Comparison of ENCODE assay signal across 8 mouse cellular contexts in the genomic region with DNA sequence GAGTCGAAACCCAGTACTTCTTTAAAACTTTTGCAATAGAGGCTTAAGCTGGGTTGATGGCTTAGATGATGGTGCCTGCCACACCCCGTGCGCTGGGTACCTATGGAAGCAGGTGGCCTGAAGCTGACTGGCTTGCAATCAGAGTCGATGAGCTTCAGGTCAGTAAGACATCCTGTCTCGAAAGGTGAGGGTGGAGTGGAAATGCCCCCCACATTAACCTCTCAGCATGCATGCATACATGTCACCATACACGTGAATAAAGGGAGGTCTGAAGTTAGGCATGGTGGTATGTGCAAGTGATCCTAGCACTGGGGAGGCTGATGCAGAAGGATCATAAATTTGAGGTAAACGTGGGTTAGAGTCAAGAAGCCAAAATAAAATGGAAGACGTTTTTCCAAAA. TPM values are rescaled to one million over a fixed set of nuclear protein-coding genes. Genes with fewer than 3 reads are reported as not detected.
DNase-seq lines count a peak whose midpoint lies in the region; ATAC-seq lines count a peak whose summit lies in the region.

No protein-coding gene starts in this region.

- peaks cover 24% of the 10 kb centered on the region for H3K4me1 ChIP-seq in lung, embryonic 16.5 days (replicated peaks; ENCODE audit: control insufficient read depth, insufficient read depth, low read length)
- H3K4me1 ChIP-seq in limb, embryonic 11.5 days (ENCODE audit: control insufficient read depth, insufficient read depth, low read length) = no peaks in the 10 kb centered on the region
- peaks cover 21% of the 10 kb centered on the region for H3K4me1 ChIP-seq in neural tube, embryonic 14.5 days (ENCODE audit: control insufficient read depth, insufficient read depth, low read length)

- DNase-seq in cerebellum, adult 9-10 months = peak; percentile 57
- no peak for DNase-seq in cerebellum, postnatal 36 days
- DNase-seq in lung, postnatal 36 days = no peak
- no peak for DNase-seq in limb, embryonic 11.5 days (ENCODE audit: low spot score)
- no peak for DNase-seq in adrenal gland, postnatal 25 days
- no peak for DNase-seq in left cerebral cortex, postnatal 4 days

- peak overlapping the region; percentile 82 for H3K4me2 ChIP-seq in lung, embryonic 16.5 days (ENCODE audit: low read depth, low read length)
- H3K4me2 ChIP-seq in limb, embryonic 11.5 days (ENCODE audit: low read depth, severe bottlenecking) = peak overlapping the region; percentile 73; the same call in 1 of the 2 replicates
- peak overlapping the region; percentile 64 for H3K4me2 ChIP-seq in neural tube, embryonic 14.5 days (ENCODE audit: low read depth, low read length)

- WGBS in lung, embryonic 16.5 days = 82% methylated on average over 8 of the region's 8 CpGs
- 84% methylated on average over 8 of the region's 8 CpGs for WGBS in limb, embryonic 11.5 days
- 83% methylated on average over 8 of the region's 8 CpGs for WGBS in neural tube, embryonic 14.5 days

- no peak for ATAC-seq in lung, embryonic 16.5 days (ENCODE audit: low read depth)
- no peak for ATAC-seq in limb, embryonic 11.5 days (ENCODE audit: insufficient number of reproducible peaks, low FRiP score, low TSS enrichment, low read depth)
- ATAC-seq in neural tube, embryonic 14.5 days (ENCODE audit: low read depth) = no peak

- H3K27ac ChIP-seq in lung, embryonic 16.5 days (ENCODE audit: low read length) = no peak overlapping the region
- no peak overlapping the region for H3K27ac ChIP-seq in limb, embryonic 11.5 days (replicated peaks; ENCODE audit: low read depth, low read length)
- no peak overlapping the region for H3K27ac ChIP-seq in neural tube, embryonic 14.5 days (ENCODE audit: low read depth, low read length)

- H3K36me3 ChIP-seq in lung, embryonic 16.5 days (ENCODE audit: control insufficient read depth, insufficient read depth, low read length) = peaks cover 10% of the 10 kb centered on the region
- peaks cover 6% of the 10 kb centered on the region for H3K36me3 ChIP-seq in limb, embryonic 11.5 days (ENCODE audit: control insufficient read depth, insufficient read depth, low read length)
- H3K36me3 ChIP-seq in neural tube, embryonic 14.5 days (ENCODE audit: control insufficient read depth, insufficient read depth, low read length) = peaks cover 17% of the 10 kb centered on the region

- H3K27me3 ChIP-seq in lung, embryonic 16.5 days (ENCODE audit: control insufficient read depth, insufficient read depth, low read depth, low read length) = no peaks in the 10 kb centered on the region
- no peaks in the 10 kb centered on the region for H3K27me3 ChIP-seq in limb, embryonic 11.5 days (ENCODE audit: control insufficient read depth, insufficient read depth, low read length)
- H3K27me3 ChIP-seq in neural tube, embryonic 14.5 days (ENCODE audit: control insufficient read depth, insufficient read depth, low read length) = no peaks in the 10 kb centered on the region

- H3K9ac ChIP-seq in lung, embryonic 16.5 days (ENCODE audit: low read length) = peak overlapping the region; percentile 13; the same call in 1 of the 2 replicates
- peak overlapping the region; percentile 12 for H3K9ac ChIP-seq in limb, embryonic 11.5 days (ENCODE audit: low read length)
- H3K9ac ChIP-seq in neural tube, embryonic 14.5 days (replicated peaks; ENCODE audit: low read depth, low read length) = no peak overlapping the region

- intact Hi-C loops in left cerebral cortex, postnatal 4 days (cut with DNase I) = no loop called here

- H3K4me3 ChIP-seq in lung, embryonic 16.5 days (ENCODE audit: low read length) = no peak overlapping the region
- no peak overlapping the region for H3K4me3 ChIP-seq in limb, embryonic 11.5 days (ENCODE audit: low read depth, low read length)
- H3K4me3 ChIP-seq in neural tube, embryonic 14.5 days (ENCODE audit: low read depth, low read length) = no peak overlapping the region

- H3K9me3 ChIP-seq in lung, embryonic 16.5 days (ENCODE audit: control insufficient read depth, low read length) = no peaks in the 10 kb centered on the region
- H3K9me3 ChIP-seq in limb, embryonic 11.5 days (ENCODE audit: control insufficient read depth, low read length) = no peaks in the 10 kb centered on the region
- H3K9me3 ChIP-seq in neural tube, embryonic 14.5 days (ENCODE audit: control insufficient read depth, low read length) = no peaks in the 10 kb centered on the region

RNA-seq across cellular contexts. Expression of gene Atp5g2, which starts 2.6 kb away (rescaled TPM):
- polyA plus RNA-seq in lung, embryonic 16.5 days (2015; fragmentation: Nextera tagmentation; extraction: Ambion mirVana) = 73.6 and 76.2 TPM in 2 replicates
- polyA plus RNA-seq in limb, embryonic 11.5 days (2014; fragmentation: Nextera tagmentation; extraction: Ambion mirVana) = 63.9 and 73.3 TPM in 2 replicates
- polyA plus RNA-seq in neural tube, embryonic 14.5 days (2014; fragmentation: Nextera tagmentation; extraction: Ambion mirVana) = 44.6 and 47.5 TPM in 2 replicates
- total RNA-seq in adrenal gland, postnatal 25 days (2021) = 13.8 and 32.0 TPM in 2 replicates
- 10 to 100 TPM; 13.4 to 14.1 TPM for total RNA-seq in left cerebral cortex, postnatal 4 days (2021)

RNA-seq across cellular contexts. Expression of gene Atf7, which starts 44.3 kb away (rescaled TPM):
- 43.5 and 50.0 TPM in 2 replicates for polyA plus RNA-seq in lung, embryonic 16.5 days (2015; fragmentation: Nextera tagmentation; extraction: Ambion mirVana)
- 19.7 and 22.4 TPM in 2 replicates for polyA plus RNA-seq in limb, embryonic 11.5 days (2014; fragmentation: Nextera tagmentation; extraction: Ambion mirVana)
- polyA plus RNA-seq in neural tube, embryonic 14.5 days (2014; fragmentation: Nextera tagmentation; extraction: Ambion mirVana) = 13.3 and 16.2 TPM in 2 replicates
- total RNA-seq in adrenal gland, postnatal 25 days (2021) = 78.0 and 81.1 TPM in 2 replicates
- 10 to 100 TPM; 41.7 to 46.1 TPM for total RNA-seq in left cerebral cortex, postnatal 4 days (2021)

RNA-seq across cellular contexts. Expression of gene Gm28047, which starts 44.7 kb away (rescaled TPM):
- not detected in 2 replicates for polyA plus RNA-seq in lung, embryonic 16.5 days (2015; fragmentation: Nextera tagmentation; extraction: Ambion mirVana)
- polyA plus RNA-seq in limb, embryonic 11.5 days (2014; fragmentation: Nextera tagmentation; extraction: Ambion mirVana) = not detected in 2 replicates
- polyA plus RNA-seq in neural tube, embryonic 14.5 days (2014; fragmentation: Nextera tagmentation; extraction: Ambion mirVana) = not detected in 2 replicates
- total RNA-seq in adrenal gland, postnatal 25 days (2021) = 2.2 TPM in 1 of 2 replicates, not detected in the other
- 1 to 10 TPM in 1 of 2 experiments, not detected in 1; 2.2 TPM for total RNA-seq in left cerebral cortex, postnatal 4 days (2021)

RNA-seq across cellular contexts. Expression of gene Calcoco1, which starts 52.4 kb away (rescaled TPM):
- 61.7 and 68.5 TPM in 2 replicates for polyA plus RNA-seq in lung, embryonic 16.5 days (2015; fragmentation: Nextera tagmentation; extraction: Ambion mirVana)
- polyA plus RNA-seq in limb, embryonic 11.5 days (2014; fragmentation: Nextera tagmentation; extraction: Ambion mirVana) = 34.4 and 36.4 TPM in 2 replicates
- polyA plus RNA-seq in neural tube, embryonic 14.5 days (2014; fragmentation: Nextera tagmentation; extraction: Ambion mirVana) = 23.5 and 29.3 TPM in 2 replicates
- 105 and 147 TPM in 2 replicates for total RNA-seq in adrenal gland, postnatal 25 days (2021)
- 10 to 100 TPM; 44.3 to 46.7 TPM for total RNA-seq in left cerebral cortex, postnatal 4 days (2021)
